Mouse (Mus musculus): Measurements from ENCODE around the gene Ttc16. TPM values are rescaled to one million over a fixed set of nuclear protein-coding genes. Genes with fewer than 3 reads are reported as not detected.
A peak's percentile ranks its signal among the peaks of the same experiment; 100 is the strongest.

Ttc16 gene
- polyA plus RNA-seq, 1 experiment = 0.16 TPM

DNA sequence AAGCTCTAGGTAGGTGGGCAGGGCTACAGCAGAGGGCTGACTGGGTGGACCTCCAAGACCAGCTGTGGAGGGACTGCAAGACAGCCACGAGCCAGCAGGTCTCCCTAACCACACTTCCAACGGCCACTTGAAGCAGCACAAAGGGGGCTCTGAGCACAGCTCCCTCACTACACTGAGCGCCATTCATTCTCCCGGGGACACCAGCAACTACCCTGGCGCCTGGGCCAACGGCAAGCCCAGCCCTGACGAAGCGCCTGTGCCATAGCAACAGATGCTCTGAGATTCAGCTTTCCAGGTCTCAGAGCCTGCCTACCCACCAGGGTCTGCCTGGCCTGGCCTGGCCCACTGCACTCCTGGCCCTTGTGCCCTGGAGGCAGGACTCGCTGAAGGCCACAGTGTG, 56.7 kb downstream of the Ttc16 start:
- no peak overlapping the region for H3K4me2 ChIP-seq (ENCODE audit: low read depth)
- TF ChIP-seq E2F4 (IDR thresholded peaks at IDR 0.05; ENCODE audit: insufficient read depth) (no peak), USF1 (IDR thresholded peaks at IDR 0.05; ENCODE audit: low read depth) (no peak), TCF12 (IDR thresholded peaks at IDR 0.05; ENCODE audit: insufficient read depth, poor library complexity, severe bottlenecking) (no peak), POLR2AphosphoS2 (IDR thresholded peaks at IDR 0.05; ENCODE audit: insufficient read length, low read depth) (no peak), POLR2A (IDR thresholded peaks at IDR 0.05; ENCODE audit: insufficient read length, low read depth) (no peak), TCF3 (IDR thresholded peaks at IDR 0.05; ENCODE audit: insufficient read length, low read depth) (no peak), MAX (IDR thresholded peaks at IDR 0.05; ENCODE audit: low read depth) (no peak), MYOG (IDR thresholded peaks at IDR 0.05; ENCODE audit: control insufficient read depth in 1 of 3, insufficient read depth in 1 of 3, insufficient read length in 2 of 3, low read depth in 2 of 3) (no peak), SRF (IDR thresholded peaks at IDR 0.05; ENCODE audit: control insufficient read depth, insufficient read length, low read depth) (no peak), CEBPB (IDR thresholded peaks at IDR 0.05; ENCODE audit: insufficient read depth, poor library complexity, severe bottlenecking) (no peak), REST (IDR thresholded peaks at IDR 0.05; ENCODE audit: insufficient read depth, insufficient read length) (no peak), MYOD1 (IDR thresholded peaks at IDR 0.05; ENCODE audit: control insufficient read depth in 1 of 3, insufficient read length in 2 of 3, low read depth in 2 of 3) (no peak)
- H3ac ChIP-seq (ENCODE audit: control insufficient read depth, insufficient read length) = no peak overlapping the region
- H3K4me3 ChIP-seq = no peak overlapping the region
- H3K36me3 ChIP-seq (ENCODE audit: control insufficient read depth, insufficient read depth) = no peaks in the 10 kb centered on the region
- H3K79me2 ChIP-seq (ENCODE audit: control insufficient read depth, insufficient read depth) = no peaks in the 10 kb centered on the region
- H3K27me3 ChIP-seq (ENCODE audit: control insufficient read depth, insufficient read depth, insufficient read length) = no peaks in the 10 kb centered on the region

- Histone ChIP-seq H3K79me2 (ENCODE audit: control insufficient read depth, insufficient read depth) (peaks cover 23% of the 10 kb centered on the region), H3K36me3 (ENCODE audit: control insufficient read depth, insufficient read depth) (peaks cover 8% of the 10 kb centered on the region), H3K4me2 (ENCODE audit: low read depth) (peak overlapping the region; percentile 65), H3ac (ENCODE audit: control insufficient read depth, insufficient read length) (no peak overlapping the region), H3K27me3 (ENCODE audit: control insufficient read depth, insufficient read depth, insufficient read length) (no peaks in the 10 kb centered on the region), H3K4me3 (no peak overlapping the region)
- TF ChIP-seq MYOD1 (IDR thresholded peaks at IDR 0.05; ENCODE audit: control insufficient read depth in 1 of 3, insufficient read length in 2 of 3, low read depth in 2 of 3) = peak; percentile 33 to 89 (median 89)
- peak; percentile 78 for TF ChIP-seq MAX (IDR thresholded peaks at IDR 0.05; ENCODE audit: low read depth)
- TF ChIP-seq TCF12 (IDR thresholded peaks at IDR 0.05; ENCODE audit: insufficient read depth, poor library complexity, severe bottlenecking) = no peak
- TF ChIP-seq E2F4 (IDR thresholded peaks at IDR 0.05; ENCODE audit: insufficient read depth) = no peak
- TF ChIP-seq CEBPB (IDR thresholded peaks at IDR 0.05; ENCODE audit: insufficient read depth, poor library complexity, severe bottlenecking) = peak; percentile 59; the same call in 1 of the 2 replicates
- peak in 2 of 3 experiments; percentile 53 to 89 for TF ChIP-seq MYOG (IDR thresholded peaks at IDR 0.05; ENCODE audit: control insufficient read depth in 1 of 3, insufficient read depth in 1 of 3, insufficient read length in 2 of 3, low read depth in 2 of 3)
- no peak for TF ChIP-seq TCF3 (IDR thresholded peaks at IDR 0.05; ENCODE audit: insufficient read length, low read depth)
- TF ChIP-seq POLR2AphosphoS2 (IDR thresholded peaks at IDR 0.05; ENCODE audit: insufficient read length, low read depth) = no peak
- no peak for TF ChIP-seq REST (IDR thresholded peaks at IDR 0.05; ENCODE audit: insufficient read depth, insufficient read length)
- TF ChIP-seq SRF (IDR thresholded peaks at IDR 0.05; ENCODE audit: control insufficient read depth, insufficient read length, low read depth) = no peak
- peak; percentile 88 for TF ChIP-seq USF1 (IDR thresholded peaks at IDR 0.05; ENCODE audit: low read depth)
- TF ChIP-seq POLR2A (IDR thresholded peaks at IDR 0.05; ENCODE audit: insufficient read length, low read depth) = no peak
Measured at GRCm38 (mm10) chr2:32714987-32715425, 60.4 kb downstream of the Ttc16 start.

DNA sequence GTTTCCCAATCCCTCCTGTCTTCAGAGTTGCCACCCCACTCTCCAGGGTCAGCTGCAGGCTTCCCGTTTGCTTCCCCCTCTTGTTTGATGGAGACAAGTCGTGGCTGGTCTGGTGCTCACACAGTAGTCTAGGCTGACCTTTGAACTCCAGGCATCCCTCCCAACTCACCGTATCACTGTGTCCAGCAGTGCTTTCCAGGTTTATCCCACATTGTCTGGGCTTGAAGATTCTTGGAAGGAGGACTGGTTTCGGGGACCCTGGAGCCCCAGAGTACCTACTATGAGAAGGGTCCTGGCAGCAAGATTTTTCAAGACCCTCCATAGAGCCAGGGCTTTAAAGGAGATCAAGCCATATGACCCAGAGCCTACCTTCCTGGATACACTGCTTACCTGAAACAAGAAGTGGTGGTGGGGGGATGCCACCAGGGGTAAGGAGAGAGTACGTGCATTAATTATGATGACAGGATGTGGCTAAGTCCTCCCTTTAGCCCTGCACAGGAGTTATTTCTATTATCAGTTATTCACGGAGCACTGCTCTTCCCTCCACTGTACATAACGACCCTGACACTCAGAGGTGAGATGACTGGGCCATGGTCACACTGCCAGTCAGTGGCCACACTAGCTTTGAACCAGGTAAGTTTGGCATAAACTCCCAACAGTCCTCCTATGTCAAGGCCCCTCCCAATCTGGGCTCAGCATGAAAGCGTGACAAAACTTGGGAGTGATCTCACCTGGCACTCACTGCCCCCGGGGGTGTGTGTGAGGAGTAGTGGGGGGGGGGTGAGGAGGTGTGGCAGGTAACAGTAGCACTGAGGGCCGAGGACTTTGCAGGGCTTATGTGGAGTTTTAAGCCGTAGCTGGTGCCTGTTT, 61.1 kb downstream of the Ttc16 start:
- Histone ChIP-seq H3K79me2 (ENCODE audit: control insufficient read depth, insufficient read depth) (peaks cover 29% of the 10 kb centered on the region), H3K4me3 (peak overlapping the region; percentile 65), H3ac (ENCODE audit: control insufficient read depth, insufficient read length) (no peak overlapping the region), H3K36me3 (ENCODE audit: control insufficient read depth, insufficient read depth) (peaks cover 14% of the 10 kb centered on the region), H3K4me2 (ENCODE audit: low read depth) (peak overlapping the region; percentile 65), H3K27me3 (ENCODE audit: control insufficient read depth, insufficient read depth, insufficient read length) (no peaks in the 10 kb centered on the region)
- TF ChIP-seq POLR2A (IDR thresholded peaks at IDR 0.05; ENCODE audit: insufficient read length, low read depth) (no peak), E2F4 (IDR thresholded peaks at IDR 0.05; ENCODE audit: insufficient read depth) (no peak), CEBPB (IDR thresholded peaks at IDR 0.05; ENCODE audit: insufficient read depth, poor library complexity, severe bottlenecking) (no peak), POLR2AphosphoS2 (IDR thresholded peaks at IDR 0.05; ENCODE audit: insufficient read length, low read depth) (no peak), MAX (IDR thresholded peaks at IDR 0.05; ENCODE audit: low read depth) (no peak), SRF (IDR thresholded peaks at IDR 0.05; ENCODE audit: control insufficient read depth, insufficient read length, low read depth) (no peak), USF1 (IDR thresholded peaks at IDR 0.05; ENCODE audit: low read depth) (no peak), MYOG (IDR thresholded peaks at IDR 0.05; ENCODE audit: control insufficient read depth in 1 of 3, insufficient read depth in 1 of 3, insufficient read length in 2 of 3, low read depth in 2 of 3) (no peak), TCF3 (IDR thresholded peaks at IDR 0.05; ENCODE audit: insufficient read length, low read depth) (no peak), REST (IDR thresholded peaks at IDR 0.05; ENCODE audit: insufficient read depth, insufficient read length) (no peak), TCF12 (IDR thresholded peaks at IDR 0.05; ENCODE audit: insufficient read depth, poor library complexity, severe bottlenecking) (no peak), MYOD1 (IDR thresholded peaks at IDR 0.05; ENCODE audit: control insufficient read depth in 1 of 3, insufficient read length in 2 of 3, low read depth in 2 of 3) (no peak)

DNA sequence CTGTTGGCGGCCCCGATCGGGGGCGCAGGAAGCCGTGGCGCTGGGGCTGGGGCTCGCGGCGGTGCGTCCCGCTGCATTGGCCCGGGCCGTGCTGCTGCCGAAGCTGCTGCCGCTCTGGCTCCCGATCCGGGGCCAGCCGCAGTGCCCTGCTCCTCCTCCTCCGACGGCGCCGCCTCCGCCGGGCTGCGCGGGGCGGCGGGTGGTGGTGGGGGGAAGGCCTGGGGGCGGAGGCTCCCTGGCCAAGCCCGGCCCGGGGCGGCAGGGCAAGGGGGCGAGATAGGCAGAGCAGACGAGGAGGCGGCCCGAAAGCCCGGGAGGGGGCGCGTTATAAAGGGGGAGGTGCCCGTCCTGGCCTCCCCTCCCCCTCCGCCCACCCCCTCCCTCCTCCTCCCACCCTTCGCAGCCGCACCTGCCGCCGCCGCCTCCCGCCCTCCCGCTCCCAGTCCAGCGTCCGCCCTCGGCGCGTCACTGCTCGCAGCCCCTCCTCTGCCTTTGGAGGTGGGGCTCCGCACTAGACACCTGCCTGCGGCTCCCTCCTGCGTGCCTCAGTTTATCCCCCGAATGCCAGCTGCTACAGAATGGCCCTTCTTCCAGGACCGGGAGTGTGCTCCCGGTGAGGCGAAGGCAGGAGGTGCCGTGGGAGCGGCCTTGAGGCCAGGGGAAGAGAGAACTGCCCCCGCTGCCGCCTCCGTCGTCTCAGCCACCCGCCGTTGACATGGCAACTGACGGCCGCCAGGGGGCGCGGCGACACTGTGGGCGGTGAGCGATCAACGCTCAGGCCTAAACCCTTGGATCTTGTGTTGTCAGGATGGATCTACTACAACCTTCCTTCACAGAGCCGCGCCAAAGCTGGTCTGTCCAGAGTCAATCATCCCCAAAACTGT, 62.3 kb downstream of the Ttc16 start, which contains the start of gene Cdk9:
Gene Cdk9 (minus strand): TSS at position 143 of the 884 bp plus-strand sequence.
- Histone ChIP-seq H3K27me3 (ENCODE audit: control insufficient read depth, insufficient read depth, insufficient read length) (no peaks in the 10 kb centered on the region), H3ac (ENCODE audit: control insufficient read depth, insufficient read length) (peak within 1 kb of the TSS; percentile 87), H3K36me3 (ENCODE audit: control insufficient read depth, insufficient read depth) (peaks cover 25% of the 10 kb centered on the region), H3K4me2 (ENCODE audit: low read depth) (peak within 1 kb of the TSS; percentile 99), H3K79me2 (ENCODE audit: control insufficient read depth, insufficient read depth) (peaks cover 41% of the 10 kb centered on the region), H3K4me3 (peak within 1 kb of the TSS; percentile 65)
- TF ChIP-seq E2F4 (IDR thresholded peaks at IDR 0.05; ENCODE audit: insufficient read depth) (no peak), TCF12 (IDR thresholded peaks at IDR 0.05; ENCODE audit: insufficient read depth, poor library complexity, severe bottlenecking) (no peak), TCF3 (IDR thresholded peaks at IDR 0.05; ENCODE audit: insufficient read length, low read depth) (peak; percentile 9), USF1 (IDR thresholded peaks at IDR 0.05; ENCODE audit: low read depth) (no peak), MYOD1 (IDR thresholded peaks at IDR 0.05; ENCODE audit: control insufficient read depth in 1 of 3, insufficient read length in 2 of 3, low read depth in 2 of 3) (peak in 2 of 3 experiments; percentile 49 to 83), MYOG (IDR thresholded peaks at IDR 0.05; ENCODE audit: control insufficient read depth in 1 of 3, insufficient read depth in 1 of 3, insufficient read length in 2 of 3, low read depth in 2 of 3) (peak in 2 of 3 experiments; percentile 61 to 69), REST (IDR thresholded peaks at IDR 0.05; ENCODE audit: insufficient read depth, insufficient read length) (no peak), SRF (IDR thresholded peaks at IDR 0.05; ENCODE audit: control insufficient read depth, insufficient read length, low read depth) (peak; percentile 48), CEBPB (IDR thresholded peaks at IDR 0.05; ENCODE audit: insufficient read depth, poor library complexity, severe bottlenecking) (no peak), POLR2AphosphoS2 (IDR thresholded peaks at IDR 0.05; ENCODE audit: insufficient read length, low read depth) (no peak), MAX (IDR thresholded peaks at IDR 0.05; ENCODE audit: low read depth) (no peak), POLR2A (IDR thresholded peaks at IDR 0.05; ENCODE audit: insufficient read length, low read depth) (peak; percentile 71)
